Mouse (Mus musculus) embryonic facial prominence, embryonic 14.5 days (tissue): Measurements from ENCODE around the gene Itih1. TPM values are rescaled to one million over a fixed set of nuclear protein-coding genes. Genes with fewer than 3 reads are reported as not detected.

Source experiments
- ATAC-seq: fragments of 200-750 bp; cut with Nextera tagmentation; 2 replicates; pipeline ENCODE4 v1.8.0; 2017; ENCODE audit warnings: low read depth, moderate number of reproducible peaks, moderate TSS enrichment
- DNase-seq: peaks from one replicate; pipeline ENCODE4 v3.0.0-alpha.2; 2015; ENCODE audit warnings: low spot score
- H3K27ac ChIP-seq: fragments of 300-500 bp; sonication (generic); replicated peaks from 2 replicates; pipeline ENCODE4 v1.5.1; 2014; ENCODE audit warnings: low read depth, mild to moderate bottlenecking, low read length, moderate library complexity
- H3K27me3 ChIP-seq: fragments of 300-500 bp; sonication (generic); replicated peaks from 2 replicates; pipeline ENCODE4 v1.6.1; 2014; ENCODE audit warnings: low read length; ENCODE audit not compliant: control insufficient read depth, insufficient read depth
- H3K36me3 ChIP-seq: fragments of 300-500 bp; sonication (generic); 2 replicates; pipeline ENCODE4 v1.6.1; 2014; ENCODE audit warnings: low read length, mixed read lengths; ENCODE audit not compliant: control insufficient read depth, insufficient read depth
- H3K4me1 ChIP-seq: fragments of 300-500 bp; sonication (generic); 2 replicates; pipeline ENCODE4 v1.6.1; 2014; ENCODE audit warnings: antibody characterized with exemption, low read length; ENCODE audit not compliant: control insufficient read depth, insufficient read depth
- H3K4me2 ChIP-seq: fragments of 300-500 bp; sonication (generic); 2 replicates; pipeline ENCODE4 v1.6.1; 2014; ENCODE audit warnings: low read depth, mild to moderate bottlenecking, low read length, moderate library complexity, mixed read lengths
- H3K4me3 ChIP-seq: fragments of 300-500 bp; sonication (generic); 2 replicates; pipeline ENCODE4 v1.5.1; 2014; ENCODE audit warnings: low read depth, mild to moderate bottlenecking, low read length
- H3K9ac ChIP-seq: fragments of 300-500 bp; sonication (generic); 2 replicates; pipeline ENCODE4 v1.6.1; 2014; ENCODE audit warnings: low read depth, mild to moderate bottlenecking, low read length, moderate library complexity, mixed read lengths
- H3K9me3 ChIP-seq: fragments of 300-500 bp; sonication (generic); 2 replicates; pipeline ENCODE4 v1.6.1; 2016; ENCODE audit warnings: low read length; ENCODE audit not compliant: control insufficient read depth
- WGBS: fragments of 180-500 bp; shearing (Covaris S2); extraction: QIAGEN DNeasy Blood & Tissue Kit; methylation state at CpG from one replicate; pipeline ENCODE4 v1.1.7; 2014; 5-methylcytosine and 5-hydroxymethylcytosine counted together
- polyA plus RNA-seq: library from polyadenylated mRNA; unstranded; fragments of >200 nt; fragmentation: Nextera tagmentation; extraction: Ambion mirVana; gene quantifications from 2 replicates; pipeline ENCODE4 v1.2.1, GENCODE M21; 2014

The Itih1 gene
- polyA plus RNA-seq, 1 experiment from 2014 or later: not detected

DNA sequence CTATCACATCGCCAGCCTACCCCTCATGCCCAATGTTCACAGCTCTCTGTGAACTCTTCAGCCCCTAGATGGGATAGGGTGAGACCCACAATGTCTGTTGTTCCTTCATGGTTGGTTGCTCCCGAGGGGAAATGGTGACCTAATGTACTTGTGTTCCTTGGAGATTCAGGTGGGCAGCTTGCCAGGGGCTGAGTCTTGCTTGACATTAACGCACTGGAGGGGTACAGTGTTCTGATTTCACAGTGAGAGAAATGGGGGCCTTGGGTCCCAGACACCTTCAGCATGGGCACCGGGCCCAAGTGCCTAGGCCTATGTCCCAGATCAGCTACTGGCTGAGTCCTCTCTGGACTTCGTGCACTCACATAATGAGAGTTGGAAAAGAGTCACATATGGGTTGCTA is 29.7 kb downstream of the Itih1 start:
- H3K4me2 ChIP-seq: no peak overlapping the region

DNA sequence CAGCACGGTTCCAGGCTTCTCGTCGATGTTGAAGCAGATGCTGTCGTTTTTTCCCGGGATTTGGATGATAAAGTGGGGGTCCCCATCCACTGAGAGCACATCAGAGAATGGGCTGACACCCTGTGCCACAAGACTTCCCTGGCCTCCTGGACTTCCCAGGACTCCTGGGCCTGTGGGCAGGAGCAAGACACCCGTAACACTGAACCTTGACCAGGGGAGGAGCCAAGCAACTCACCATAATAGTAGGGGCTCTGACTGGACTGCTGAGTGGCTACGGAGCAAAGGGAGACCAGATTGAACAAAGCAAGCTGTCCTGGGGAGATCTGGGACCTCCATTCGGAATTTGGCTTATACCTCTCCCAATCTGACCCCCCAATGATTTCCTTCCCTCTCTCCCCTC is 30.4 kb downstream of the Itih1 start:
- no peak overlapping the region for H3K9ac ChIP-seq
- no peak overlapping the region for H3K27ac ChIP-seq
- H3K4me2 ChIP-seq: no peak overlapping the region
- H3K27me3 ChIP-seq: no peaks in the 10 kb centered on the region
- no peaks in the 10 kb centered on the region for H3K9me3 ChIP-seq
- no peaks in the 10 kb centered on the region for H3K4me1 ChIP-seq
- H3K36me3 ChIP-seq: no peaks in the 10 kb centered on the region
- no peak for ATAC-seq
- 75% methylated on average over 8 of the region's 8 CpGs for WGBS
- H3K4me3 ChIP-seq: no peak overlapping the region
- no peak for DNase-seq

More for the DNA sequence above, 29.7 kb downstream of the Itih1 start:
- H3K27me3 ChIP-seq: no peaks in the 10 kb centered on the region
- ATAC-seq (no peak), DNase-seq (no peak)
- no peaks in the 10 kb centered on the region for H3K36me3 ChIP-seq
- no peak overlapping the region for H3K27ac ChIP-seq
- H3K4me3 ChIP-seq: no peak overlapping the region
- no peaks in the 10 kb centered on the region for H3K9me3 ChIP-seq
- H3K4me1 ChIP-seq: no peaks in the 10 kb centered on the region
- WGBS: 76% methylated on average over 5 of the region's 5 CpGs
- H3K9ac ChIP-seq: no peak overlapping the region

GRCm38 (mm10) chr14:30911141-30911540 is 31.9 kb downstream of the Itih1 start:
- no peaks in the 10 kb centered on the region for H3K36me3 ChIP-seq
- H3K27ac ChIP-seq: no peak overlapping the region
- ATAC-seq: no peak
- H3K4me1 ChIP-seq: no peaks in the 10 kb centered on the region
- WGBS: 89% methylated on average over 8 of the region's 8 CpGs
- no peak for DNase-seq
- H3K27me3 ChIP-seq: no peaks in the 10 kb centered on the region
- H3K9me3 ChIP-seq: no peaks in the 10 kb centered on the region
- no peak overlapping the region for H3K4me2 ChIP-seq
- no peak overlapping the region for H3K9ac ChIP-seq
- no peak overlapping the region for H3K4me3 ChIP-seq

- Histone ChIP-seq H3K9me3 (no peaks in the 10 kb centered on the region), H3K4me1 (no peaks in the 10 kb centered on the region), H3K36me3 (no peaks in the 10 kb centered on the region), H3K27ac (no peak overlapping the region), H3K4me3 (no peak overlapping the region), H3K9ac (no peak overlapping the region), H3K27me3 (no peaks in the 10 kb centered on the region), H3K4me2 (no peak overlapping the region)
- no peak for ATAC-seq
- WGBS: 73% methylated on average over 3 of the region's 3 CpGs
- no peak for DNase-seq
Observed at GRCm38 (mm10) chr14:30907814-30908265, 35.2 kb downstream of the Itih1 start.

- H3K36me3 ChIP-seq: no peaks in the 10 kb centered on the region
- DNase-seq: no peak
- H3K4me3 ChIP-seq: no peak overlapping the region
- H3K9me3 ChIP-seq: no peaks in the 10 kb centered on the region
- H3K4me1 ChIP-seq: no peaks in the 10 kb centered on the region
- no peak for ATAC-seq
- H3K9ac ChIP-seq: no peak overlapping the region
- no peaks in the 10 kb centered on the region for H3K27me3 ChIP-seq
- H3K27ac ChIP-seq: no peak overlapping the region
- WGBS: 78% methylated on average over 6 of the region's 6 CpGs
- H3K4me2 ChIP-seq: no peak overlapping the region
Observed at GRCm38 (mm10) chr14:30906001-30906400, 37.1 kb downstream of the Itih1 start.

DNA sequence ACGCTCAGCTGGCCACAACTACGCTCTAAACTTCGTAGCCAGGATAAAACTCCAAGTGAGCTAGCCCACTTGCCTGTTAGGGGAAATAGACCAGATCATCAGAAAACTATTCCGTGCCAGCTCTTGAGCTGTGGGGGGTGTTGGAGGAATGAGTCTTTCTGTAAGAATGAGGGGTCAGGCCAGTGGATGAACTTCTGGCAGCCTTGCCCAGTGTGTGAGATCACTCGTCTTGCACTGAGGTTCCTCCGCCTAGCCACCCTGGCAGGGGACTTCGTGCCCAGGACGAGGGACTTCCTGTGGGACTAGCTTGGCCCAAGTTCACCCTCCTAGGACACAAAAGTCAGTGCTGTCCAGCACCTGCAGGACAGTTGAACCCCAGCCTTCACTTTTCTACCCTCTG is 38.8 kb downstream of the Itih1 start:
- no peak overlapping the region for H3K27ac ChIP-seq
- H3K9me3 ChIP-seq: no peaks in the 10 kb centered on the region
- H3K27me3 ChIP-seq: no peaks in the 10 kb centered on the region
- H3K4me1 ChIP-seq: no peaks in the 10 kb centered on the region
- H3K9ac ChIP-seq: no peak overlapping the region
- H3K36me3 ChIP-seq: no peaks in the 10 kb centered on the region
- no peak overlapping the region for H3K4me2 ChIP-seq
- 78% methylated on average over 8 of the region's 8 CpGs for WGBS
- ATAC-seq (no peak), DNase-seq (no peak)
- H3K4me3 ChIP-seq: no peak overlapping the region

- no peaks in the 10 kb centered on the region for H3K36me3 ChIP-seq
- H3K4me2 ChIP-seq: no peak overlapping the region
- WGBS: 56% methylated on average over 3 of the region's 3 CpGs
- H3K9ac ChIP-seq: no peak overlapping the region
- DNase-seq (no peak), ATAC-seq (no peak)
- no peaks in the 10 kb centered on the region for H3K9me3 ChIP-seq
- H3K4me3 ChIP-seq: no peak overlapping the region
- H3K27me3 ChIP-seq: no peaks in the 10 kb centered on the region
- H3K4me1 ChIP-seq: no peaks in the 10 kb centered on the region
- no peak overlapping the region for H3K27ac ChIP-seq
Observed at GRCm38 (mm10) chr14:30903036-30903435, 40.1 kb downstream of the Itih1 start.

- Histone ChIP-seq H3K27me3 (no peaks in the 10 kb centered on the region), H3K4me1 (no peaks in the 10 kb centered on the region), H3K9me3 (no peaks in the 10 kb centered on the region), H3K27ac (no peak overlapping the region), H3K9ac (no peak overlapping the region), H3K36me3 (no peaks in the 10 kb centered on the region), H3K4me2 (no peak overlapping the region), H3K4me3 (no peak overlapping the region)
- ATAC-seq (no peak), DNase-seq (no peak)
- 86% methylated on average over 5 of the region's 5 CpGs for WGBS
Observed at GRCm38 (mm10) chr14:30902628-30903027, 40.5 kb downstream of the Itih1 start.

DNA sequence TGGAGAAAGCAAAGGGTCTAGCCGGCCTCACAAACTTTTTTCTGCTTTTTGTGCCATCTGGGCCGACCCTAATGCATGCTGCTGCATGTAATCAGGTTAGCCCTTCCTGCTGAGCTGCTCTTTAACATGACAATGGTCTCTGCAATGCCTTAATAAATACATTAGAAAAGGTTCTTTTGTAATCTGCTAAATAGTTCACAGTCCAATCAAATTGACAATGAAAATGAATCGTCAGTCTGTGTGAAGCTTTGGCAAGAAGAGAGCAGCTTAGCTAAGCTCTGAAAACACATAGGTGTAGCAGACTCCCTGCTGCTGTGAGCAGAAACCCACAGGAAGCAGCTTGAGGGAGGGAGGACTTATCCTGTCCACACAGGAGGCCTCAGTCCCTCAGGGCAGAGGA is 43.1 kb downstream of the Itih1 start:
- WGBS: 54% methylated on average over 3 of the region's 3 CpGs
- Histone ChIP-seq H3K36me3 (no peaks in the 10 kb centered on the region), H3K27me3 (no peaks in the 10 kb centered on the region), H3K27ac (no peak overlapping the region), H3K4me1 (no peaks in the 10 kb centered on the region), H3K9ac (no peak overlapping the region), H3K4me2 (no peak overlapping the region), H3K4me3 (no peak overlapping the region), H3K9me3 (no peaks in the 10 kb centered on the region)
- ATAC-seq (no peak), DNase-seq (no peak)
